Mouse (Mus musculus) liver, adult 2 months (tissue): ENCODE data around the gene Cacnb1.

Experiments used
- CTCF ChIP-seq: fragments of 200-500 bp; IDR thresholded peaks from 2 replicates; pipeline ENCODE4 v1.5.1; 2011; ENCODE audit warnings: low read depth, low read length, control low read depth
- POLR2A ChIP-seq: fragments of 200-500 bp; IDR thresholded peaks from 2 replicates; pipeline ENCODE4 v1.6.1; 2011; ENCODE audit warnings: low read length, control low read depth; ENCODE audit not compliant: insufficient read depth; ENCODE audit errors: extremely low read depth

DNA sequence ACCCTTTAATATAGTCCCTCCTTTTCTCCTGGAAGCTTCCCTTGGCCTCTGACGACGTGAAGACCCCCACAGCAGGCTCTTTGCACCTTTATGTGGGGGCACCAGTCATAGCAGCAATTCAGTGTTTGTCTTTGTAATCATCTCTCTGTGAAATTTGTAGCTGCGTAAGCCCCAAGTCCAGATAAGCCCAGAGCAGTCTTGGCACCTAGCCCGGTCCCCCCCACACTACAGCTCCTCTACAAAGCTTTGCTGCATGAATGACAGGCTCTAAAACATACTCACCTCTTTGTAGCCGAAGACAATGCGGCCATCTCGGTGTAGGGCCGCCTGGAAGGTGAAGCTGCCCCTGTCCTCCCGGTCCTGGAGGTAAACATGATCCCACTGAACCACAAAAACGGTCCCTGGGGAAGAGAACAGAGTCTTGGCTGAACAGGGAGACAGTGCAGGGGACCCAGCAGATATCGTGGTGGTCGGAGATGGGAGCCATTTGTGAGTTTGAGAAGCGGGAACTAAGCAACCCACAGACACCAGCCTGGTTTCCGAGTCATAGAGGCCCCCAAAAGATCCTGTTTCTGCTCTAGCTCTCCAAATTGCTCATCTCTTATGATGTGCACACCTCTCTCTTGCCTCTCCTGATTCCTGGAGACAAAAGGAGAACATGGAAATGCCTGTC is 68.2 kb downstream of the Cacnb1 start:
- TF ChIP-seq CTCF, result no peak
- TF ChIP-seq POLR2A, result no peak
